Mouse (Mus musculus): Measurements from ENCODE around the gene Polr2b. TPM values are rescaled to one million over a fixed set of nuclear protein-coding genes. Genes with fewer than 3 reads are reported as not detected.

Polr2b gene
- polyA plus RNA-seq, 1 experiment from 2014 or later, result 24.9 TPM

DNA sequence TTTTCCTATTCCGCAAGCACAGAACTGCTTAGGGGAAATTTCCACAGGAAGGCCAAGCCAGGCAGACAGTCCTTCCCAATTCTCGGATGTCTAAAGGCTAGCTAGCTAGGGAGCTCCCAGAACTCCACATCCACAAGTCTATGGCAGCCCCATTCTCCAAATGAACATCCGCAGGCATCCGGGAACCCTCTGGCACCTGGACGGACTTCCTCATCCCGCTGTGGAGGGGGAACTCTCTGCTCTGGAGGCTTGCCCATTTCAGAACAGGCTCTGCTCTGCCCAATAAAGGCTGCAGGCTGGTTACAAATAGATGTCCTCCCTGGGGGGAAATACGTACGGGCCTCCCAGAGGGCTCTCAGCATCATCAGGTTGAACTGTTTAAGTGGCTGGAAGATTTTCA lies 56.4 kb downstream of the Polr2b start:
- H3K36me3 ChIP-seq (ENCODE audit: control insufficient read depth, insufficient read depth), result no peaks in the 10 kb centered on the region
- no peaks in the 10 kb centered on the region for H3K9me3 ChIP-seq (replicated peaks; ENCODE audit: control insufficient read depth, low read length)
- no peak for ATAC-seq (ENCODE audit: low read depth)
- H3K27ac ChIP-seq (ENCODE audit: low read length), result no peak overlapping the region
- no peak overlapping the region for H3K4me3 ChIP-seq (ENCODE audit: low read depth, low read length)
- no peaks in the 10 kb centered on the region; the same call in 1 of the 2 replicates for H3K4me1 ChIP-seq (ENCODE audit: control insufficient read depth, low read depth, low read length)
- H3K4me2 ChIP-seq (ENCODE audit: low read depth, low read length), result no peak overlapping the region
- H3K9ac ChIP-seq (ENCODE audit: low read depth, low read length), result no peak overlapping the region
- WGBS (ENCODE audit: insufficient replicate concordance), result 68% methylated on average over 8 of the region's 8 CpGs
- H3K27me3 ChIP-seq (ENCODE audit: control insufficient read depth, insufficient read depth, low read depth, low read length), result no peaks in the 10 kb centered on the region

DNA sequence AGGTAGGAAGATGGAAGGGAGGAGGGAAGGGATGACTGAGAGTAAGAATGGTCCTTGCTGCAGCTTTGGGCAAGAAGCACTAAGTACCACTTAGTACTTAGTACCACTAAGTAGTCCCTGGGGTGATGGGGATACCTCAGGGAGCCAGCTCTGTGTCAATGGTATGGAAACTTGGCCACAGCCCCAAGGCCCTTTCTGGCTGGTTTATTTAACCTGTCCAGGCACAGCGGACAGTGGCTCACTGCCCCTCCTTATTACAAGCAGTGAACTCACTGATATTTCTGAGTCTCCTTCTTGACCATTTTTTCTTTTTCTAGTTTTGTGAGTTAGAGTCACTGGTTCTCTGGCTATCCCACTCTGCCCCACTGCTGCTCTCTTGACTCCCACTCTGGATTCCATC lies 57.2 kb downstream of the Polr2b start:
- Histone ChIP-seq H3K9me3 (replicated peaks; ENCODE audit: control insufficient read depth, low read length) (no peaks in the 10 kb centered on the region), H3K27me3 (ENCODE audit: control insufficient read depth, insufficient read depth, low read depth, low read length) (no peaks in the 10 kb centered on the region), H3K27ac (ENCODE audit: low read length) (no peak overlapping the region), H3K36me3 (ENCODE audit: control insufficient read depth, insufficient read depth) (no peaks in the 10 kb centered on the region), H3K9ac (ENCODE audit: low read depth, low read length) (no peak overlapping the region), H3K4me2 (ENCODE audit: low read depth, low read length) (no peak overlapping the region), H3K4me1 (ENCODE audit: control insufficient read depth, low read depth, low read length) (no peaks in the 10 kb centered on the region; the same call in 1 of the 2 replicates), H3K4me3 (ENCODE audit: low read depth, low read length) (no peak overlapping the region)
- ATAC-seq (ENCODE audit: low read depth), result no peak
- 68% methylated on average over 1 of the region's 1 CpGs for WGBS (ENCODE audit: insufficient replicate concordance)

DNA sequence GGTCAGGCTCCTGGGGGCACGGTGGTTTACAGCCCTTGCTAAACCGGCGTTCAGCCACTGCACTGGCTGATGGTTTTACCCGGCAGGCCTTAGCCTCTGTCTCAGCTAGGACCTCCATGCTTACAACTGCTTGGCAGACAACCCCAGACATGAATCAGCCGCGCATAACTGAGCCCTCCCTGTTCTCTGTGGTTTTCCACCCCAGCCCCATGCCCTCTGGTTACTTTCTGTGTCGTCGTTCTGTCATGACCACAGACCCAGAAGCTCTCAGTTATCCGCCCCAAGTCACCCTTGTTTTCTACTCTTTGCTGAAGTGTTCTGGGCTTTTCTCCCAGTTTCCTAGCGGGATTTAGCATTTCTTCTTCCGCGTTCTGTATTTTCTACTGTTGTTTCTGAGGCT lies 57.7 kb downstream of the Polr2b start:
- H3K9me3 ChIP-seq (replicated peaks; ENCODE audit: control insufficient read depth, low read length), result no peaks in the 10 kb centered on the region
- no peak overlapping the region for H3K4me2 ChIP-seq (ENCODE audit: low read depth, low read length)
- H3K4me1 ChIP-seq (ENCODE audit: control insufficient read depth, low read depth, low read length), result no peaks in the 10 kb centered on the region; the same call in 1 of the 2 replicates
- H3K9ac ChIP-seq (ENCODE audit: low read depth, low read length), result no peak overlapping the region
- no peak overlapping the region for H3K27ac ChIP-seq (ENCODE audit: low read length)
- 38% methylated on average over 12 of the region's 12 CpGs for WGBS (ENCODE audit: insufficient replicate concordance)
- H3K27me3 ChIP-seq (ENCODE audit: control insufficient read depth, insufficient read depth, low read depth, low read length), result no peaks in the 10 kb centered on the region
- no peaks in the 10 kb centered on the region for H3K36me3 ChIP-seq (ENCODE audit: control insufficient read depth, insufficient read depth)
- no peak for ATAC-seq (ENCODE audit: low read depth)
- H3K4me3 ChIP-seq (ENCODE audit: low read depth, low read length), result no peak overlapping the region

DNA sequence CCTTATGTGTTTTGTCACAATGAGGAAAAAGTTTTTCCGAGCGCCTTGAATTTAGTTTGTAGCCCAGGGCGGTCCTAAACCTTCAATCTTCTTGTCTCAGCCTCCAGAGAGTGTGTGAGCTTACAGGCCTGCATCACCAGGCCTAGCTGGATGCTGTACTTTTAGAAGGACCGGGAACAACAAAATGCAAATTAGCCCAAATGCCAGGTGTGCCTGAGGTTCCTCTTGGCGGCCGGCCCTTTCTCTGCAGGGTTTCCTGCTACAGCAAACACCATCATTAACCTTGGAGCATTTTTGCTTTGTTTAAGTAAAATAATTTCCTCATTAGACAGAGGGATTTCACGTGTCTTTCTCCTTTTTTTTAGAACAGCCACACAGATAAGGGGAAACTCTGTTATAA lies 58.2 kb downstream of the Polr2b start:
- no peak overlapping the region for H3K27ac ChIP-seq (ENCODE audit: low read length)
- no peak for ATAC-seq (ENCODE audit: low read depth)

DNA sequence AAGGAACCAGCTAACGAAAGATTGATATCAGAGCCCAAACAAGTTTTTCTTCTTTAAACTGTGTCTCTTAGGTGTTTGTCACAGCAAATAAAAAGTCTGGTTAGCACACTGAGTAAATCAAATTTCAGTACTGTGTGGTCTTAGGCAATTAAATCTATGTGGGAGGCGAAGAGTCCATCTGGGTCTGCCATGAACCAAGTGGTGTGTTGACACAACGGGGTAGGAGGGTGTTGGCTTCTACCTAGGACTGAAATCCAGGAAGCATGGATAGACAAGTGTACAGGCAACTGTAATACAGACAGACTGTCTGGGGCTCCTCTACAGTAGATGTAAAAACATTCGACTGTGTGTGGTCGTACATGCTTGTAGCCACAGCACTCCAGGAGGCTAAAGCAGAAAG lies 59.4 kb downstream of the Polr2b start:
- Histone ChIP-seq H3K9me3 (replicated peaks; ENCODE audit: control insufficient read depth, low read length) (no peaks in the 10 kb centered on the region), H3K4me2 (ENCODE audit: low read depth, low read length) (no peak overlapping the region), H3K4me3 (ENCODE audit: low read depth, low read length) (no peak overlapping the region), H3K4me1 (ENCODE audit: control insufficient read depth, low read depth, low read length) (no peaks in the 10 kb centered on the region; the same call in 1 of the 2 replicates), H3K9ac (ENCODE audit: low read depth, low read length) (no peak overlapping the region), H3K36me3 (ENCODE audit: control insufficient read depth, insufficient read depth) (no peaks in the 10 kb centered on the region), H3K27me3 (ENCODE audit: control insufficient read depth, insufficient read depth, low read depth, low read length) (no peaks in the 10 kb centered on the region), H3K27ac (ENCODE audit: low read length) (no peak overlapping the region)
- WGBS (ENCODE audit: insufficient replicate concordance), result 54% methylated on average over 5 of the region's 5 CpGs
- ATAC-seq (ENCODE audit: low read depth), result no peak

More for the DNA sequence above, 58.2 kb downstream of the Polr2b start:
- no peaks in the 10 kb centered on the region for H3K27me3 ChIP-seq (ENCODE audit: control insufficient read depth, insufficient read depth, low read depth, low read length)
- no peak overlapping the region for H3K9ac ChIP-seq (ENCODE audit: low read depth, low read length)
- no peaks in the 10 kb centered on the region for H3K9me3 ChIP-seq (replicated peaks; ENCODE audit: control insufficient read depth, low read length)
- H3K4me1 ChIP-seq (ENCODE audit: control insufficient read depth, low read depth, low read length), result no peaks in the 10 kb centered on the region; the same call in 1 of the 2 replicates
- WGBS (ENCODE audit: insufficient replicate concordance), result 44% methylated on average over 7 of the region's 7 CpGs
- no peaks in the 10 kb centered on the region for H3K36me3 ChIP-seq (ENCODE audit: control insufficient read depth, insufficient read depth)
- no peak overlapping the region for H3K4me3 ChIP-seq (ENCODE audit: low read depth, low read length)
- no peak overlapping the region for H3K4me2 ChIP-seq (ENCODE audit: low read depth, low read length)

DNA sequence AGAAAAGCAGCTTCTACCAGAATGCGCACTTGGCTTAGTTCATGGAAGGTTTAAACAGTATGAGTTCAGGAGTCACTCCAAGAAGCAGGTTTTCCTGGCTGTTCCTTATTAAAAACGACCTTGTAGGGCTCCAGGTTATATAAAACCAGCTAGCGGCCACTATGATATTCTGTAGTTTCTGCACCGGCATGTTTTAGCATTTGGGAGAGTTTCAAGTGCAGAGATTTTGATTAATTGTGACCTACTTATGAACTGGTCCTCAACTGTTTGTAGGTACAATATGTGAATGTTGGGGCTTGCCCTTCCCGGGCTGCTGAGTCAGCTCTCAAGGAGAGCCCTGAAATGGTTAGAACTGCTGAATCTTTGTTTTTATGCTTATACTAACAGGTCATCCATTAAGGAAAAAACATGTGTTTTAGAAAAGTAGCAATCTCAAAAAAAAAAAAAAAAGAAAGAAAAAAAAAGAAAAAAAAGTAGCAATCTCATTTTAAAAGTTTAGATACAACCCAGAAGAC lies 60.5 kb downstream of the Polr2b start:
- H3K4me1 ChIP-seq (ENCODE audit: control insufficient read depth, low read depth, low read length), result no peaks in the 10 kb centered on the region; the same call in 1 of the 2 replicates
- H3K9ac ChIP-seq (ENCODE audit: low read depth, low read length), result no peak overlapping the region
- H3K27me3 ChIP-seq (ENCODE audit: control insufficient read depth, insufficient read depth, low read depth, low read length), result no peaks in the 10 kb centered on the region
- no peak for ATAC-seq (ENCODE audit: low read depth)
- no peak overlapping the region for H3K4me2 ChIP-seq (ENCODE audit: low read depth, low read length)
- H3K36me3 ChIP-seq (ENCODE audit: control insufficient read depth, insufficient read depth), result no peaks in the 10 kb centered on the region
- no peak overlapping the region for H3K4me3 ChIP-seq (ENCODE audit: low read depth, low read length)
- WGBS (ENCODE audit: insufficient replicate concordance), result 53% methylated on average over 5 of the region's 5 CpGs
- H3K27ac ChIP-seq (ENCODE audit: low read length), result no peak overlapping the region
- H3K9me3 ChIP-seq (replicated peaks; ENCODE audit: control insufficient read depth, low read length), result no peaks in the 10 kb centered on the region

DNA sequence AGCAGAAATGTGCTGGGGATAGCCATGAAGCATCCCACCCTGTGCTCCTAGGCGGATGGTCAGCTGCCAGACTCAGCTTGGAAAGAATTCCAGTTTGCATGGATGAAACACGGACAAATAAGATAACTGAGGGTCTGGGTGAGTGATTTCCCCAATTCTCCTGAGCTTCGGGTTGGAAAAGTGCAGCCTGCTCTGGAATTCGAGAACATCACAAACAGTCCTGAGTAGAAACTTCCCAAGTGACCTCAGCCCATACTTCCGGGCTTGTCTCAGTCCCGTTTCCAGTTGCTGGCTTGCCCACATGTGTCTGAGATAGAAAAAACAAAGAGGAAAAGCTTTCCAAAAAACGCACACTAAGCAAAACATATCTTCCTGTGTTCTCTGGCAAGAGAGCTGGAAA lies 62.3 kb downstream of the Polr2b start:
- Histone ChIP-seq H3K9me3 (replicated peaks; ENCODE audit: control insufficient read depth, low read length) (no peaks in the 10 kb centered on the region), H3K4me1 (ENCODE audit: control insufficient read depth, low read depth, low read length) (no peaks in the 10 kb centered on the region; the same call in 1 of the 2 replicates), H3K27me3 (ENCODE audit: control insufficient read depth, insufficient read depth, low read depth, low read length) (no peaks in the 10 kb centered on the region), H3K36me3 (ENCODE audit: control insufficient read depth, insufficient read depth) (no peaks in the 10 kb centered on the region), H3K27ac (ENCODE audit: low read length) (no peak overlapping the region; the same call in 1 of the 2 replicates), H3K4me3 (ENCODE audit: low read depth, low read length) (no peak overlapping the region), H3K4me2 (ENCODE audit: low read depth, low read length) (no peak overlapping the region), H3K9ac (ENCODE audit: low read depth, low read length) (no peak overlapping the region)
- ATAC-seq (ENCODE audit: low read depth), result peak; percentile 30
- WGBS (ENCODE audit: insufficient replicate concordance), result 40% methylated on average over 7 of the region's 7 CpGs

DNA sequence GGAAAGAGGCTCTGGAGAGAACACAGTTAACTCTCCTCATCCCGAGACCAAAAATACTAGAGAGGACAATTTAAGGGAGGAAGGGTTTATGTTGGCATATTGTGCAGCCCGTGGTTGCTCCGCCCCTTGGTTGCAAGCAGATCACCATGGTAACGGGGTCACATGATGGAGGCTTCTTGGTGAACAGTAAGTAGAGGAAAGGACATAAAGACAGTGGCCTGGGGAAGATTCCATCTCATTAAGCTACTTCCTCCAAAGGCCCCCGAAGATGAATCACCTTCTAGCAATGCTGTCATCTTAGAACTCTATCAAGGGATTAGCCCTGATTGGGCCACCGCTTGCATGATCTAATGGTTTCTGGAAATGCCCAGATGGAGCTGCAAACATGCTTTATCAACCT lies 62.8 kb downstream of the Polr2b start:
- Histone ChIP-seq H3K36me3 (ENCODE audit: control insufficient read depth, insufficient read depth) (no peaks in the 10 kb centered on the region), H3K27me3 (ENCODE audit: control insufficient read depth, insufficient read depth, low read depth, low read length) (no peaks in the 10 kb centered on the region), H3K4me3 (ENCODE audit: low read depth, low read length) (no peak overlapping the region), H3K9me3 (replicated peaks; ENCODE audit: control insufficient read depth, low read length) (no peaks in the 10 kb centered on the region), H3K4me1 (ENCODE audit: control insufficient read depth, low read depth, low read length) (no peaks in the 10 kb centered on the region; the same call in 1 of the 2 replicates), H3K4me2 (ENCODE audit: low read depth, low read length) (no peak overlapping the region), H3K27ac (ENCODE audit: low read length) (no peak overlapping the region; the same call in 1 of the 2 replicates), H3K9ac (ENCODE audit: low read depth, low read length) (no peak overlapping the region)
- peak; percentile 13; the same call in 1 of the 2 replicates for ATAC-seq (ENCODE audit: low read depth)
- WGBS (ENCODE audit: insufficient replicate concordance), result 29% methylated on average over 6 of the region's 6 CpGs

DNA sequence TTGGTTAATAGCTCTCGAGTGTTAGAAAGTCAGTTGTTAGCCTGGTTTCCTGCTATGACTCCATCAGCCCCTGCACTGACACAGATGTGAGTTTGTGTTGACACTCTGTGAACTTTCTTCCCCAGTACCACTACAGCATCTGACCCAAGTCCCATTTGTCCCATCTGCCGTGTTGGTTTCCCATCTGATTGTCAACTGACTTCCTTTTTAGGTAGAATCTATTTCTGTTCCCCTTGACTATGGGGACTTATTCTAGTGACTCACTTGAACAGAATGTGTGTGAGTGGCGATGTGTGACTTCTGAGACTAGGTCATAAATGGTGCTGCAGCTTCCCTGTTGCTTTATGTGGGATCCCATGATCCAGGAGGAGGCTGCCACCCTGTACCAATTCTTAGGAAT lies 65.0 kb downstream of the Polr2b start:
- H3K27ac ChIP-seq (ENCODE audit: low read length), result no peak overlapping the region
- no peaks in the 10 kb centered on the region for H3K36me3 ChIP-seq (ENCODE audit: control insufficient read depth, insufficient read depth)
- H3K9ac ChIP-seq (ENCODE audit: low read depth, low read length), result no peak overlapping the region
- H3K4me2 ChIP-seq (ENCODE audit: low read depth, low read length), result no peak overlapping the region
- no peak for ATAC-seq (ENCODE audit: low read depth)
- no peaks in the 10 kb centered on the region; the same call in 1 of the 2 replicates for H3K4me1 ChIP-seq (ENCODE audit: control insufficient read depth, low read depth, low read length)
- 21% methylated on average over 3 of the region's 3 CpGs for WGBS (ENCODE audit: insufficient replicate concordance)
- no peaks in the 10 kb centered on the region for H3K27me3 ChIP-seq (ENCODE audit: control insufficient read depth, insufficient read depth, low read depth, low read length)
- H3K4me3 ChIP-seq (ENCODE audit: low read depth, low read length), result no peak overlapping the region
- no peaks in the 10 kb centered on the region for H3K9me3 ChIP-seq (replicated peaks; ENCODE audit: control insufficient read depth, low read length)
